Mouse (Mus musculus) splenic B cell, adult 2 months (primary cell): ENCODE data around the gene P4hb.

ENCODE experiments used
- DNase-seq: peaks from one replicate; pipeline ENCODE4 v3.0.0-alpha.2; 2011; ENCODE audit warnings: low read depth, low spot score
- H3K27me3 ChIP-seq: 2 replicates; pipeline ENCODE4 v1.6.1; 2012; ENCODE audit warnings: mild to moderate bottlenecking, low read length, moderate library complexity, mixed read lengths; ENCODE audit not compliant: control insufficient read depth, poor library complexity, insufficient read depth, severe bottlenecking
- H3K36me3 ChIP-seq: 2 replicates; pipeline ENCODE4 v1.6.1; 2012; ENCODE audit warnings: mild to moderate bottlenecking, low read length, moderate library complexity, mixed read lengths; ENCODE audit not compliant: control insufficient read depth, poor library complexity, insufficient read depth, severe bottlenecking

Gene P4hb

DNA sequence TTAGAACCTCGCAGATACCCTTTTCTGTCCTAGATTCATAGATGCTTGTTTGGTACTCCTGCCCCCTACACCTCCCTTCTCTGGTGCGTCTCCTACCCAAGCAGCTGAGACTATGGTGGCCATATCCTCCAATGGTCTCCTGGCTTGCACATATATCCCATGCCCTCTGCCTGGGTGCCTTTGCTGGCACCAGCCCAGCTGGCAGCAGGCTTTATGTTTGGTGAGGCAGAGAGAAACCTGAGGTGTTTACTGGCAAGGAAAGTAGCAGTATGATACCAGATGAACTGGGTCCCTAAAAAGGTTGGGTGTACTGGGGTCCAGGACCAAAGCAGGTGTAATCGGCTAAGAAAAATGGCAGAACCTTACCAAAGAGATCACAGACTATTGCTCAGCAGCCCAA, 27.1 kb downstream of the P4hb start:
- peaks cover 2% of the 10 kb centered on the region for H3K36me3 ChIP-seq
- DNase-seq, result no peak
- no peaks in the 10 kb centered on the region for H3K27me3 ChIP-seq

DNA sequence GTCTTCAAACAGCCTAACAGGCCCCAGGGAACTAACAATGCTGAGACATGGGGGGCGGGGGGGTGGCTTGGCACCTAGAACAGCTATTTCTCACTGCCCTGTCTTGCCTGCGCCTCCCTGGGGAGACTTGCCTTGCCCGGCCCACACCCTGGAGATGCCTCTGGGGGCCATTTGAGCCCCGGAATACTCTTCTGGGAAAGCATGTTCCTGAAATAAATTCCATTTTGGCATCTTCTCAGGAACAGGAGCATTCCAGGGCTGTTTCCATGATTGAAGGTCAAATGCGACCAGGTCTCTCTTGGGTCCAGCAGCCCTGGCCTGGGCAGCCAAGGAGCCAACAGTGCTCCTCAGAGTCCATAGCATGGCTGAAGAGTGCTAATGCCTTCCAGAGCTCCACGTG, 30.7 kb downstream of the P4hb start:
- peaks cover 2% of the 10 kb centered on the region for H3K36me3 ChIP-seq
- DNase-seq, result no peak
- no peaks in the 10 kb centered on the region for H3K27me3 ChIP-seq

DNA sequence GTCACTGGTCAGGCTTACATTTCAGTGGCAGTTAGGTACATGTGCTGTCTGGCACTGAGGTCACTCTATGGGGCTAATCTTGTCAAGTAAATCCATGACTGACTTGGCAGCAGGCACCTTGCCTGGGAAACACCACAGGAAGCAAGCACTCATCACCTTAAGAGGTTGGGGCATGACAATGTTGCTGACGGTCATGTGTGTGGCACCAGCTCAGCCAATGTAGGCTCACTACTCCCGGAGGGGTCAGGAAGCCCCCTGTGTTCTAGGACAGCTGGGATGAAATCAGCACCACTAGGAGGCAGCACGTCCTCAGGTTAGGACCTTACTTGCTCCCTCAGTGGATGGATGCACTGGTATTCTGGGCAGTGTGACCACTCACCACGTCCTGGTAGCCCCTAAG, 31.1 kb downstream of the P4hb start:
- H3K27me3 ChIP-seq, result no peaks in the 10 kb centered on the region
- peaks cover 2% of the 10 kb centered on the region for H3K36me3 ChIP-seq
- no peak for DNase-seq

DNA sequence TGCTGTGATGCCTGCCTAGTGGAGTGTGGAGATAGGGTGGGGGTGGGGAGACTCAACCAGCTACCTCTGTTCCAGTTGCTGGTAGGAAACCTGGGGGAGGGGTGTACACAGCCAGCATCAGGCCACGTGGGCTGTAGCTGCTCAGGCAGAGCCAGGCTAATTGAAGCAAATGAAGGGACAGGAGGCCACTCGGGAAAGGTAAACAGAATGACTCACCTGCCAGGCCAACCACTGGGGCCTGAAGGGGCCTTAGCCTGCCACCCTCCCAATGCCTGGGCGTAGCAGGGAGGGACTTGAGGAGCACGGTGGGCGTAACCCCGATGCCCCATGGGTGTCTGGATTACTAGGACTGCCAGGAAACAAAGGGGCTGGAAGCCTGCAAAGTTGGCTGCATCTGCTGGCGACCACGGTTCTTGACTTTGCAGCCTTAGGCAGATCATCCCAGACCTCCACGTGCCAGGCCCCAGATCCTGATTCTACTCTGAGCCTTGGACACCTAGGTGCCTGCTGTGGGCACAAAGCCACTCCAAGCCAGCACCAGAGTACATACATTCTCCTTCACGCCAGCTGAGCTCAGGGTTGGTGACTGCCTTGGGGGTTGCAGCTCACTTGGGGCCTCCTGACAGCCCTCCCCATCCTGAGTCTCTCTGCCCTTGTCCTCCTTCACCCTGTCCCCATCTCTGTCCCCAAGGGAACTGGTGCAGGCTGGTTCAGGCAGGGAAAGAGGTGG, 33.6 kb downstream of the P4hb start:
- H3K36me3 ChIP-seq, result peaks cover 2% of the 10 kb centered on the region; the same call in 1 of the 2 replicates
- H3K27me3 ChIP-seq, result no peaks in the 10 kb centered on the region
- DNase-seq, result no peak

DNA sequence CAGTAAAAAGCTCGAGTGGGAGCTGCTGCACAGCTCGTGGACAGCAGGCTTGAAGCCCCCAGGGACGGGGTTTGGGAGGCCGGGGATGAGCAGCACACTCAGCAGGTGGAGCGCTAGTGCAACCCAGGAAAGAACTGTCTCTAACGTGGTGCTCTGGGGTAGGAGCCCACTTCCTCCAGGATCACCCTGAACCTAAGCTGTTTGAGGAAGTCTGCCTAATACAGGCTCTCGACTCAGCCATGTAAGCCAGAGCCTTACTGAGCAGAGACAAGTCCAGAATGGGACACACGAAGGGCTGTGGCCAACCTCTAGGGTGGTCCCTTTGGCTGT, 34.1 kb downstream of the P4hb start:
- H3K36me3 ChIP-seq, result peaks cover 2% of the 10 kb centered on the region; the same call in 1 of the 2 replicates
- peak; percentile 40 for DNase-seq
- H3K27me3 ChIP-seq, result no peaks in the 10 kb centered on the region

DNA sequence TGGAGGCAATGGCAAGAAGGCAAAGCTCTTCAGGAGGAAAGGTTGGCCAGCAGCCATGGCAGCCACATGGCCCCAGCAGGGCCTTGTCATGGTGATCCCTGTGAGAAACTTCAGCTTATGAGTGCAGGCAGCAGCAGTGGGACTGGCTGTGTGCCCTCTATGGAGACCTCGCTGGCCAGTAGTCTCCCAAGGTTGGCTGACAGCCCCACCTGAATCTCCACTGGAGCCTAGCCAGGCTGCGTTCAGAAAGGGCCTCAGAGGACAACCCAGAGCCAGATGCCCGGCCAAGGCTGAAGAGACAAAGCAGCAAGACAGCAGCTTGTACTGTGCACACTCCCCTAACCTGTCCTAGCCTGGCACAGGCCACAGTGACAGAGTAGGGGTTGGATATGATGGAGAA, 34.6 kb downstream of the P4hb start:
- H3K36me3 ChIP-seq, result peaks cover 2% of the 10 kb centered on the region; the same call in 1 of the 2 replicates
- no peak for DNase-seq

DNA sequence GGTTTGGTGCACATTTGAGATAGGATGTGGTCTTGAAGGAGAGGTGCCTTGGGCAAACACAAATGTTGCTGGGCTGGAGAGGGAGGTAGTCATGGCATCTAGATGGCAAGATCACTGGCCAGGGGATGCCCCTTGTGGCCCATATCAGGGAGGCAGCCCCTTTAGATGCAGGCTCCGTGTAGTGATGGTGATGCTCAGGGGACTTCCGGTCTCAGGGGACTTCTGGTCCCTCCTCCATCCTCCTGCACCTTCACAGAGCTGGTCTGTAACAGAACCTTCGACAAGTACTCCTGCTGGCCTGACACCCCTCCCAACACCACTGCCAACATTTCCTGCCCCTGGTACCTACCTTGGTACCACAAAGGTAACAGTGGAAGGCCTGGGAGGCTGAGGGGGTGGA, 37.2 kb downstream of the P4hb start:
- Histone ChIP-seq H3K36me3 (no peaks in the 10 kb centered on the region), H3K27me3 (no peaks in the 10 kb centered on the region)
- no peak for DNase-seq

More for the DNA sequence above, 34.6 kb downstream of the P4hb start:
- H3K27me3 ChIP-seq, result no peaks in the 10 kb centered on the region

DNA sequence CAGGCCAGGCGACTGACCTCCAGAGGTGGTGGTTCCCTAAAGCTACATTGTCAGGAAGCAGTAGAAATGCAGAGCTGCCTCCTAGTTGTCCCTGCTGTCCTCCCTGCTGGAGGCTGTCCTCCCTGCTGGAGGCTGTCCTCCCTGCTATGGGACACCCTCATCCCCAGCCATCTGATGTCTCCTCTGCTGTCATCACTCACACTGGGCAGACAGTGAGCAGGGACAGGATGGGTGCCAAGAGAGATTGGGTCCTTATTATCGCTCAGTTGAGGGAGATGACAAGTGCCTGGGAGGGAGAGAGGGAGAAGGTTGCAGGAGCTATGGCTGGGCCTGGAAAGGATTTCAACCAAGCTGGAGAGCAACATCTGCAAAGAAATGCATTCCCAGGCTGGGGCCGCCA, 37.9 kb downstream of the P4hb start:
- DNase-seq, result no peak
- no peaks in the 10 kb centered on the region for H3K36me3 ChIP-seq
- H3K27me3 ChIP-seq, result no peaks in the 10 kb centered on the region

DNA sequence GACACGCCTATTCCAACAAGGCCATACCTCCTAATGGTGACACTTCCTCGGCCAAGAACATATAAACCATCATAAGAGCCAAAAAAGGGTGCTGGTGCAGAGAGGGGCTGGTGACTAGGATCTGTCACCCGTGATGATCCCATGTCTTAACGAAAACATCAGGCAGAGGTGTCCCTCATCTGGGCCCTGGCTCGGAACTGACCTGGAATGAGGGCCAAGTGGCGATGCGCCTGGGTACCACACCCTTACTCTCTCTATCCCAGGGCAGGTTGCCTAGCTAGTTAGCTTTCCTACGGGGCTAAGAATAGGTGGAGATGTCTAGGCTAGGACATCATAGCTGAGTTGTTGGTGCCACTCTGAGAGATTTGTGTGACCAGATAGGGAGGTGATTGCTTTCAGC, 39.0 kb downstream of the P4hb start:
- no peak for DNase-seq
- H3K27me3 ChIP-seq, result no peaks in the 10 kb centered on the region

DNA sequence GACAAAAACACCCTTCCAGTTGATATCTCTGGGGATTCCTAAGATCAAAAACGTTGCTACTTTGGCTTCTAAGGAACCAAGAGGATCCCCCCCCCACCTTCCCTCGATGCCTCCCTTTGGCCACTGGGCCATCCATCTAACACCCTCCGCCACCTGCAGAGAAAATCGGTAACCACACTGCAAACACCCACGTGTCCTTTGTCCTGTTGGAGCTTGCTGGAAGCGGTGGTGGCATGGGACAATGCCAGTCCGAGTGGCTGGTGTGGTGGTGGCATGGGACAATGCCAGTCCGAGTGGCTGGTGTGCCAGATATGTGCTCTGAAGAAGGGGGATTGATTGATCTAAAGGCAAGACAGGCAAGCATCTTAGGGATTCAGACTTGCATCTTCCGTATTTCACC, 41.4 kb downstream of the P4hb start:
- no peaks in the 10 kb centered on the region for H3K36me3 ChIP-seq
- no peak for DNase-seq
- H3K27me3 ChIP-seq, result no peaks in the 10 kb centered on the region

More for the DNA sequence above, 39.0 kb downstream of the P4hb start:
- H3K36me3 ChIP-seq, result no peaks in the 10 kb centered on the region

DNA sequence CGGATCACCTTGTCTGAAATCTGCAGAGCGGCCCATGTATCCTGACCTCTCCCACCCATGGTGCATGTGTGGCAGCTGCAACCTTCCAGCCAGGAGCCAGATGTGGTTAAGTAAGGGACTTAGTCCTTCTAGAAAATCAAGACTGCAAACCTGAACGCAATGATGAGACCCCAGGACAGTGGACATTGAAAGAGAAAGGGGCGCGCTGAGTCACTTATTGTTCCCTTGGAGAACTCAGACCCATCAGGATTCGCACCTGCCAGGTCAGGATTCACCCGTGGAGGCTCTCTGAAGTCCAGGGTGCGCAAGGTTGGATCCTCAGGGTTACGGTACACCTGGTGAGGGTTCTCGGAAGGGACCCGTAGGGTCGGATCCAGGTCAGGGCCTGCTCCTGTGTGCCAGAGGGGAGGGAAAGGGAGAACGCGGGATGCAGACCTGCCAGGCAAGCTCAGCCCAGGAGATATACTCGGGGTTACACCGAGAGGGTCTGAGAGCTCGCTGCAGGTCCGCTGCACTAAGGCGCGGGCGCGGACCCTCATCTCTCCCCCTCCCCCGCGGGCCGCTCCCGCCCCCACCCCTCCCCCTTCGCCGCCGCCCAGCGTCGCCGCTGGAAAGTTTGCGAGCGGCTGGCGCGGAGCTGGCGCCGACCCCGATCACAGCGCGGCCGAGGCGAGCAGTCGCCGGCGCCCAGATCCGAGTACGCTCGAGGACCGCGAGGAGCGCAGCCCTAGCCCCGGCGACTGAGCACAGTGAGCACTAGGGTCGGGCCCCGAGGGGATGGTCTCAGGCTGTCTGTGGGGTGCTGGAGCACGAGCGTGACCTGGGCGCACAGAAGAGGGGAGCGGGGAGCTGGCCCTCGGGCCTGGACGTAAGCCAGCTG, 42.7 kb downstream of the P4hb start, which contains the start of gene Gcgr:
Gene Gcgr (plus strand): TSS at position 615 of the 880 bp plus-strand sequence.
- no peak for DNase-seq
- Histone ChIP-seq H3K36me3 (no peaks in the 10 kb centered on the region), H3K27me3 (no peaks in the 10 kb centered on the region)

DNA sequence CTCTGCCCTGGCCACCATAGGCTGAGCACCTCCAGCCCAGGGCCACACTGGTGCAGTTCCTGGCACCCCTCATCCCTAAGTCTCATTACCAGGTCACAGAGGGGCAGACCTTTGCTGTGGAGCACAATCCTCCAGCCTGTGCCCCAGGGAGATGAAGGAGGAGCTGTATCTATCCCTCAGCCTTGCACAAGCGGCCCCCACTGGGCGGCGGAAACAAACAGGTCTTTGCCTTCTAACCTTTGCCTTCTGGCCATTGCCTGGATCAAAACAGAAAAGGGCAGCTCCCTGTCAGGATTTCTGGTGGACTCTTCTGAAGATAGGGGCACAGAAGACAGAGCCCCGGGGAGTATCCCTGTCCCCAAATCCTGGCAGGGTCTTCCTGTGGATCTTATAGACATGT, 44.1 kb downstream of the P4hb start:
- Histone ChIP-seq H3K27me3 (no peaks in the 10 kb centered on the region), H3K36me3 (no peaks in the 10 kb centered on the region)
- no peak for DNase-seq

DNA sequence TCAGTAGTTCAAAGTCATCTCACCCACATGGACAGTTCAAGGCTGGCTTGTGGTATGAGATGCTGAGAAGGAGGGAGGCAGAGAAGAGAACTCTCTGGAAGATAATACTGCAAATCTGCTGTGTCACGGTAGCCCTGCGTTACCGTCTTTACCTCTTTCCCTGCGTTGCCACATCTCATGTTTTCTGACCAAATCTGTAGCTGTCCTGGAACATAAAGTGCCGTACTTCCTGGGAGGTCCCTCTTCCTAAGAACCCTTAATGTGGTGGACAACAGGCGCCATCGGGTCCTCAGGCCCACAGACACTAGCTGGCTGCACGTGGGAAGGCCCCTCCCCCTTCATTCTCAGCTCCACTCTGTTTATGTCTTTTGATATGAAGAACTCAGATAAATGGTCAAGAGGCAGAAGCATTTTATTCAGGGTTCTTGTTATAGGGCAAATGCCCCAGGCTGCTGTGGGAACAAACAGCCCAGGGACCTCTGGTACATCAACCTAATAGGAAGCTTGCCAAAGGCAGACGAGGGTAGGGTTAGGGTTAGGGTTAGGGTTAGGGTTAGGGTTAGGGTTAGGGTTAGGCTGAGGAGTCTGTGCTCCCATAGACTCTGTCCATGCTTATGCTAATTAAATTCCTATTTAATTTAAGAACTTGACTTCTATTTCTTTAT, 45.2 kb downstream of the P4hb start:
- DNase-seq, result no peak
- Histone ChIP-seq H3K36me3 (no peaks in the 10 kb centered on the region), H3K27me3 (no peaks in the 10 kb centered on the region)

DNA sequence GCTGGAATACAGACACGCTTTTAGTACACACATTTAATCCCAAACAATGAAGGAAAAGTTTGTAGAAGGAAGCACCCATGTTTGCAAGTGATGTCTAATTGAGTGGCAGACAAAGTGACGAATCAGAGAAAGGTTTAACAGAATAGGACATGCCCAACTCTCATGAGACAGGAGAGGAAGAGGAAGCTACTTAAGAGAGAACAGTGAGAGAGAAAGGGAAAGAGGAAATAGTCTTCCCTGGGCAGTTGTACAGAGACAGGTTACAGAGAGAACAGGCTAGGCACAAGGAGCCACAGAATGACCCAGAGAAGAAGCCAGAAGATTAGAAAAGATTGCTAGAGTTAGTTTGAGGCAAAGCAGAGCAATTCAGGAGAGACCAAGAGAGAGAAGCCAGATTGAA, 47.1 kb downstream of the P4hb start:
- Histone ChIP-seq H3K27me3 (no peaks in the 10 kb centered on the region), H3K36me3 (no peaks in the 10 kb centered on the region)
- DNase-seq, result peak; percentile 77

DNA sequence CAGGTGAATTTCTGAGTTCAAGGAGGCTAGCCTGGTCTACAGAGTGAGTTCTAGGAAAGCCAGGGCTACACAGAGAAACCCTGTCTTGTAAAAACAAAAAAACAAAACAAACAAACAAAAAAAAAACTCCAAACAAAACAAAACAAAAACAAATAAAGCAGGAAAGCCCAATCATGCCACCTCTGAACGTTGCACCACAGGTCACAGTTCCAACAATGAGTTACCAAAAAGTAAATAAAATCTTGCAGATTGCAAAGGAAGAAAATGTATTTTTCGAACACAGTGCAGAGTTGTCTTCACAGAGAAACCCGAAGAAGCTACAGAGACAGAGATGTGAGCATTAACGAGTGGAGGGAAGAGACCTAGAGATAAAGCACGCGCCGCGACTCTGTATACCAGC, 50.5 kb downstream of the P4hb start:
- no peak for DNase-seq
- Histone ChIP-seq H3K27me3 (no peaks in the 10 kb centered on the region), H3K36me3 (no peaks in the 10 kb centered on the region)
